Mouse (Mus musculus) thymus, postnatal 14 days (tissue): ENCODE measurements around the gene Setd2.

Source experiments
- DNase-seq: peaks from one replicate; pipeline ENCODE4 v3.0.0; 2021

Setd2 gene

DNA sequence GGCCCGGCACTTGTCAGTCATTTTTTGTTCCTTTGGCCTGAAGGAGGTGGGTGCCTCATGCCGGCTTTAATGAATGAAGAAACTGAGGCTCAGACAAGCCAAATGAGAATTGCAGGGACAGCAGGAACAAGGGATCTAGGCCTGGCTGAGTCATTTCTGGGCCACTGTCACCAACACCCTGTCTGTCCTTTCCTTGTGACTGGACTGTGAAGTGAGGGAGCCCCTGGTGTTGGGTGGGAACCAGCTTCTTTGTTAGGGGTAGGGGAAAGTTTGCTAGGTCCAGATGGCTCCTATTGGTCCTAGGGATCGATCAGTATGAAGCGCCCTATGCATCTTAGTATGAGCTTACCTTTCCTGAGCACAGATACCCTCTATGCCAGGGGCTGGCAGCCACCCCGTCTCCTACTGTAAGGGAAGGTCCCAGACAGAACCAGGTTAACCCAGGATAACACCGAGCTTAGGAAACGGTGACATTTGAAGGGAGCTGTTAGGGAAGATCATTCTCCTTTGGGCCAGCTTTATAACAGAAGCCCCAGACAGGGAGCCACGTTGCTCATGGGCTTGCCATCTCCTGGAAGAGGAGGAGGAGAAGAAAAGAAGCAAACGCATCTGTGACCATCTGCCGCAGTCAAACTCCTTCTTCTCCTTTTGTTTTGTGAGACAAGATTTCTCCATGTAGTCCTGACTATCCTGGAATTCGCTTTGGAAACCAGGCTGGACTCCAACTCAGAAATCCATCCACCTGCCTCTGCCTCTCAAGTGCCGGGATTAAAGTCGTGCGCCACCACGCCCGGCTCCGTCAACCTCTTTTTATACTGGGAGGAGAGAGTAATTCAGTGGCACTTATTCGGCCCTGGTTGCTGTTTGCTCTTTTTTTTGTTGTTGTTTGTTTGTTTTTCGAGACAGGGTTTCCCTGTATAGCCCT, 122.6 kb downstream of the Setd2 start:
- no peak for DNase-seq

DNA sequence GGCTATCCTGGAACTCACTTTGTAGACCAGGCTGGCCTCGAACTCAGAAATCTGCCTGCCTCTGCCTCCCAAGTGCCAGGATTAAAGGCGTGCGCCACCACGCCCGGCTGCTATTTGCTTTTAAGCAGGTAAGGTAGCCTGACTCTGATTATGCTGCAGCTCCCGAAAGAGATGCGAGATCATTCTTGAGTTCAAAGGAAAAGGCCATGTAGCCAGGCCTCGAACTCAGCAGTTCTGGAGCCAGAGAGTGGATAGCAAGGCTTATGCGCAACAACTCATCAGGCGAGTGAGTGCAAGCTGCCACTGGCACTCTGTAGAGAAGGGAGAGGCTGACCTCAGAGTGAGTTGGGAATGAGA, 123.2 kb downstream of the Setd2 start:
- DNase-seq: no peak

DNA sequence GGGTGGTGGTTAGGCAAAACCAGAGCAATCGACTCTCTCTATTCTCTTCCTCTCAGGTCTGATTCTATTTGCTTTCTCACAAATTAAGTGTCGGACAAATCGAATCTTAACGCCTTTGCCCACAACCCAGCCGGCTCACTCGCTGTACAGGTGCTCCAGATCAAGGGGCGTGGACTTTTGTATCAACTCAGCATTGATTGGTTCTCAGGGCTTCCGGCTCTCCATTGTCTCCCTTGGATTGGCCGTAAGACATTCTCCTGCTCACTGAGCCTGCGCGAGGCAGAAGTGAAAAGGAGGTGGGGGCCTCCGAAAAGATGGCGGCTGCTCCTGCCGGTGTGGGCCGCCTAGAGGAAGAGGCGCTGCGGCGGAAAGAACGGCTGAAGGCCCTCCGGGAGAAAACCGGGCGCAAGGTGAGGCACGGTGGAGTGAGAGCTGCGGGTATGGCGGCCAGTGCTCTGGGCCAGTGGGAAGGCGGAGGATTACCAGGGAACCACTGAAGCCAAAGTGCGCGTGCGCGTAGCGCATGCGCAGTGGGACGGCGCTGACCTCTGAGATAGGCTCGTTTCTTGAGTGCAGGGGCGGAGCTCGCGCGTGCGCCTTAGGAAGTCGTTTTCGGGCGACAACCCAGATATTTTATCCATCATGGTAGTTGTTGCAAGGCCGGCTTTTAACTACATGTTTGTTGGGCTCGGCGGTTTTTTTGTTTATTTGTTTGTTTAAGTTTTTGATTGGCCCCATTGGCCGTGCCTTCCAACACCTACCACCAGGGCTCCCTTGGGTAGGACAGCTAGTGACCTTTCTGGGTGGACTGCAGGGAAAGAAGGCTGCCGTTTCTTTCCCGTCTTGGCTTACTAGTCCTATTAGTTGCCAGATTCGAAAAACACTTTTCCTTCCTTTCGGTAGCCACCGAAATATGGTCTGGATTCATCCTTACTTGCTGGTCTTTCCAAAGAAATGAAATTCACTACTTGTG, 124.1 kb downstream of the Setd2 start, which contains the start of gene Ccdc12:
TSS of gene Ccdc12 (plus strand) at position 255 of the 973 bp plus-strand sequence.
- peak; percentile 95 for DNase-seq

- peak; percentile 46 for DNase-seq
These were observed 125.2 kb downstream of the Setd2 start for GRCm38 (mm10) chr9:110657474-110658078.

- DNase-seq: no peak
These were observed 127.1 kb downstream of the Setd2 start for GRCm38 (mm10) chr9:110659521-110659920.

GRCm38 (mm10) chr9:110660208-110660607, 127.8 kb downstream of the Setd2 start:
- no peak for DNase-seq

DNA sequence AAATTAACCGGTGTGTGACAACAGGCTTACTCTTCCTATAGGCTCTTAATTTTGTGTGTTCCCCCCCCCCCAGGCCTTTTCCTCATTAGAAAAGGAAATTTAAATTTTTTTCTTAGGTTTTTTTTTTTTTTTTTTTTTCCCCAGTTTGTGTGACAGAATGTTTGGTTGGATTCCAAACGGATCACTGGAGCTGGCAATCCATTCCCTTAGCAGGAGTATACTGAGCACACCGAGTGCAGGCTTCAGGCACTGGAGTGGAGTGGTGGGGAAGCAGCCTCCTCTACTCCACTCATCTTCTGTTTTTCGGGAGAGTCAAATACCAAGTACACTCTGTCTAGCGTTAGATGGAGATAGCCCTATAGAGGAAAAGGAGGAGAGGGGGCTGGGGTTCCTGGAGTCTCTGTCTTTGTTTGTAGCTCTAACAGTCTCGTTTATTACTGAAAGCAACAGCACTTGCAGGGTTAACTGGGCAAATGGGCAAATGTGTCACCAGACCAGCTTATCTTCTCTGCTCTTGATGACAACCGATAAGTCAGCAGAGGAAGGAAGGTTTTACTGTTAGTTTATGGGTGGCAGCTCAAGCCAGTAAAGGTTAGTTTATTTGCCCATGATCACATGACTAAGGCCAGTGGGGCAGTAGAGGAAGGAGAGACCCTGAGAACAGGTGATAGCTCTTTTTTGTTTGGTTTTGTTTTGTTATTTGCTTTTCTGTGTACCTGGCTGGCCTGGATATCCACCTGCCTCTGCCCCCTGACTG, 128.6 kb downstream of the Setd2 start:
- DNase-seq: no peak

DNA sequence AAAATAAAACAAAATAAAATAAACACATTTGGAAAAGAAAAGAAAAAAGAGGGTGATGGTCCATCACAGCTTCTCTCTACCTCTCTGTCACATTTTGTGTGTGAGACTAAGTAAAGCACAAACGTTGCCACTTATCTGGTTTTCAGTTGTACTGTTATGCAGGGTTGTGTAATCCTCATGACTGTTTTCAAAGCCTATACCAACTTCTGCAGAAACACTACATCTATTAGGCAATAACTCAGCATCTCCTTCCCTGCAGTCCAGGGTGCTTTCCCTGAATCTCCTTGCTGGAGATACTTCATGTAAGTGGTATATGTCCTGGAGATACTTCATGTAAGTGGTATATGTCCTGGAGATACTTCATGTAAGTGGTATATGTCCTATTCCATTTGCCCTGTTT, 130.4 kb downstream of the Setd2 start:
- DNase-seq: no peak

DNA sequence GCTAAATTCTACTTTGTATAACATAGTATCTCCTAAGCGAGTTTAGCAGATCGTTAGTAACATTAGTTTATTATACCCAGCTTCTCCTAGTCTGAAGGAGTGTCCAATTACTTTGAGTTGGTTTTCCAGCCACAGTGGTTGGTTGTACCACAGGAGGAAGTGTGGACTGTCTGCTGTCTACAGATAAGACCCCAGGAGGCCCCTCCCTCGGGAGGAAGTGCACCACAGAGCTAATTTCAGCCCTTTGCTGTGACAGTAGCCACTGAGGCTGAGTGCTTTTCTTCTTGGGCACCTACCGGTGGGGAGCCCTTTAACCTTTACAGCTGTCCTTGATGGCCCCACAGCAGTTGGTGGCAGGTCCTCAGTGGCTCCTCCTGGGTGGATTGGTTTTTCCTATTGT, 133.5 kb downstream of the Setd2 start:
- DNase-seq: peak; percentile 41

DNA sequence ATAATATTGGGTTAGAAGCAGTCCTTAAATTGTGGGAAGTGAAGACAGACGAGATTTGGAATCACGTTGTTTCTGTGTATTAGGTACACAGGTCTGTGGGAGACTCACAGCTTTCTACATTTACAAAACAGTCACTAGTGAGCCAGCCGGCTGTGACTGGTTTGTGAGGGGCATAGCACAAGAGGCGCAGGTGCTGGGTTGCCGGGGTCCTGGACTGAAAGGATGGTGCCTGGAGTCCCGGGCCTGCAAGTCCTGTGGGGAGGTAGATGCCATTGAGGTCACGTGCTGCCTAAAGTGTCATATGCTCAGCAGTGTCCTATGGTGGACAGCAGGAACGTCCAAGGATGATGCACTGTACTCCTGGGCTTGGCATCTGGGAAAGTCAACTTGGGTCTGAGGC, 134.0 kb downstream of the Setd2 start:
- no peak for DNase-seq

GRCm38 (mm10) chr9:110667219-110667836, 134.9 kb downstream of the Setd2 start:
- DNase-seq: no peak
